Mouse (Mus musculus): ENCODE measurements at regions not wholly inside any gene's neighbourhood (a gene's known extent, or its start where the extent isn't known, plus 50 kb on each side); places are given as distances from the start of the nearest gene placed in this dataset.

- H3K4me2 ChIP-seq = no peak overlapping the region
- H3K9me3 ChIP-seq (ENCODE audit: control insufficient read depth, low read length) = no peaks in the 10 kb centered on the region
- H3K27ac ChIP-seq (ENCODE audit: low read depth, low read length) = no peak overlapping the region; the same call in 1 of the 2 replicates
- 0 out of 2 replicates have a peak, but pooled peaks cover 2% of the 10 kb centered on the region for H3K4me1 ChIP-seq (replicated peaks; ENCODE audit: control insufficient read depth, insufficient read depth, low read length)
- no peaks in the 10 kb centered on the region for H3K27me3 ChIP-seq (replicated peaks; ENCODE audit: control insufficient read depth, insufficient read depth, low read length)
- DNase-seq (ENCODE audit: low spot score) (no peak), ATAC-seq (replicated peaks; ENCODE audit: low FRiP score) (peak; percentile 88)
- no peaks in the 10 kb centered on the region for H3K36me3 ChIP-seq (ENCODE audit: control insufficient read depth, insufficient read depth, low read length)
- H3K9ac ChIP-seq (ENCODE audit: low read depth, low read length) = no peak overlapping the region
- 41% methylated on average over 8 of the region's 8 CpGs for WGBS
- no peak overlapping the region for H3K4me3 ChIP-seq (ENCODE audit: low read depth, low read length)
These were observed 188.0 kb upstream of the Afdn start for GRCm38 (mm10) chr17:13572204-13572833.

DNA sequence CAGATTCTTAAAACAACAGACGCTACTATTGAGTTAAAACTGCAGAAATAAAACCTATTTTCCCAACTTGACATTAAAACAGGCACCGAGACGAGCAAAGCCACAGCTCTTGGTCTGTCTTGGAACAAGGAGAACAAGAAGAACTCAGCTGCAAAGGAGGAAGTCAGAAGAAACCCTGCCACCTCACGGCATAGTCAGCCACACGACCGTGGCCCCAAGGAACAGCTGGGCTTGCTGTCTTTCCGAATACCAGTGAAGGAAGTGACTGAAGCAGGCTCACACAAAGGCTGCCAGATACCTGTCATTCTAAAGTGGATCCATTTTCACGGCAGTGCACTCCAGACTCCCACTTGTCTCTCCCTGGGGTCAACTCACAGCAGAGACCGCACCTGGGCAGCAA lies 187.3 kb upstream of the Afdn start:
- 54% methylated on average over 9 of the region's 9 CpGs for WGBS
- Histone ChIP-seq H3K27me3 (replicated peaks; ENCODE audit: control insufficient read depth, insufficient read depth, low read length) (no peaks in the 10 kb centered on the region), H3K36me3 (ENCODE audit: control insufficient read depth, insufficient read depth, low read length) (no peaks in the 10 kb centered on the region), H3K9ac (ENCODE audit: low read depth, low read length) (no peak overlapping the region), H3K4me1 (replicated peaks; ENCODE audit: control insufficient read depth, insufficient read depth, low read length) (0 out of 2 replicates have a peak, but pooled peaks cover 2% of the 10 kb centered on the region), H3K9me3 (ENCODE audit: control insufficient read depth, low read length) (no peaks in the 10 kb centered on the region), H3K4me3 (ENCODE audit: low read depth, low read length) (no peak overlapping the region), H3K4me2 (no peak overlapping the region), H3K27ac (ENCODE audit: low read depth, low read length) (no peak overlapping the region)
- ATAC-seq (replicated peaks; ENCODE audit: low FRiP score) (no peak), DNase-seq (ENCODE audit: low spot score) (no peak)

DNA sequence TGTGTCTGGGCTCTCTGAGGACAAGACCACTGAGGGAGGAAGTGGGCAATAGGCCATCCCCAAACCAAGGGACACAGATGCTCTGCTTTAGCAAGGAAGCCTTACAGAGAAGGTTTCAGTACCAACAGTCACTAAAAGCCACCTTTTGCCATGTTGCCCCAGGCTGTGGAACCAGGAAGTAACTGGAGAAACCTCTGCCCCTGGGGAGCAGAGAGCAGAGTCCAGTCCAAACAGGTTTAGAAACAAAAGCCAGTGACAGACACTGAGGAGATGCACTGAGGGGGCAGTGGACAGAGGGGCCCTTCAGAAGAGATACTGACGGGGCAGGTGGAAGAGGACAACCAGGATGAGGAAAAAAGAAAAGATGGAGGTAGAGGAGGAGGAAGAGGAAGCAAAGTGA lies 186.2 kb upstream of the Afdn start:
- Histone ChIP-seq H3K4me3 (ENCODE audit: low read depth, low read length) (no peak overlapping the region), H3K36me3 (ENCODE audit: control insufficient read depth, insufficient read depth, low read length) (no peaks in the 10 kb centered on the region), H3K27ac (ENCODE audit: low read depth, low read length) (no peak overlapping the region)

DNA sequence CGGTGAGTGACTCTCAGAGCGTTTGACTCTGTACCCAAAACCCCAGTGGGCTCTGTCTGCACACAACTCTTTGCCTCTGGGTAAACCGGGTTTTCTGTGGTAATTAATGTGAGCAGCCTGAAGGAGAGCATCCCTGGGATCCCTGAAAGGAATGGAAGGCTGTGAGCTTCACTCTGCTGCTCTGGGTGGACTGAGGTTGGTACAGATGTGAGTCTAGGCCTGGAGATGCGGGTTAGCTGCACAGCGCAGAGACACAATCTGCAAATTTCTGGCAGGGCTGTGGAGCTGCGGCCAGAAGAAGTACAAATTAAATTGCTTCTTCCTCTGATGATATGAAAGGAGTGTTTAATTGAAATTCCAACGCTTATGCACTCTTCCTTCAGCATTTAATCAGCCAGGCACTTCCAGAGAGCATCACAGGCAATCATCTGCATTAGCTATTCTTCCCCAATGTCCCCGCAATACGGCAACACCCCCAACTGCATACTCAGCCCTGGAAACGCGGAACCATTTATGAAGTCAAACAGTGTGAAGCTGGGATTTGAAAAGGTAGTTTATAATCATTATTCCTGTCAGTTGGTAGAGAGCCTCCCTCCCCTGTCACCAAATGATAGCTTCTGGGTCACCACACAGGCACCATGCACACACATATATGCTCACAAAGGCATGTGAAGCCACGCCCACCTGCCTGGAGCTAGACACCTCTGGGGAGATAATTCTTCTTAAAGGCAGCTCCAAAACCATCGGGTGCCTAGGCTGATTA lies 185.5 kb upstream of the Afdn start:
- Histone ChIP-seq H3K27me3 (replicated peaks; ENCODE audit: control insufficient read depth, insufficient read depth, low read length) (no peaks in the 10 kb centered on the region), H3K4me2 (no peak overlapping the region), H3K4me3 (ENCODE audit: low read depth, low read length) (no peak overlapping the region), H3K9me3 (ENCODE audit: control insufficient read depth, low read length) (no peaks in the 10 kb centered on the region), H3K4me1 (replicated peaks; ENCODE audit: control insufficient read depth, insufficient read depth, low read length) (0 out of 2 replicates have a peak, but pooled peaks cover 2% of the 10 kb centered on the region), H3K27ac (ENCODE audit: low read depth, low read length) (no peak overlapping the region), H3K36me3 (ENCODE audit: control insufficient read depth, insufficient read depth, low read length) (no peaks in the 10 kb centered on the region), H3K9ac (ENCODE audit: low read depth, low read length) (no peak overlapping the region)
- 69% methylated on average over 13 of the region's 13 CpGs for WGBS
- DNase-seq (ENCODE audit: low spot score) = no peak
- no peak for ATAC-seq (replicated peaks; ENCODE audit: low FRiP score)

More for the DNA sequence above, 186.2 kb upstream of the Afdn start:
- no peak overlapping the region for H3K9ac ChIP-seq (ENCODE audit: low read depth, low read length)
- H3K4me1 ChIP-seq (replicated peaks; ENCODE audit: control insufficient read depth, insufficient read depth, low read length) = 0 out of 2 replicates have a peak, but pooled peaks cover 2% of the 10 kb centered on the region
- DNase-seq (ENCODE audit: low spot score) = no peak
- H3K27me3 ChIP-seq (replicated peaks; ENCODE audit: control insufficient read depth, insufficient read depth, low read length) = no peaks in the 10 kb centered on the region
- ATAC-seq (replicated peaks; ENCODE audit: low FRiP score) = no peak
- WGBS = 81% methylated on average over 1 of the region's 1 CpGs
- H3K4me2 ChIP-seq = no peak overlapping the region
- no peaks in the 10 kb centered on the region for H3K9me3 ChIP-seq (ENCODE audit: control insufficient read depth, low read length)

GRCm38 (mm10) chr17:13577798-13578197 lies 182.5 kb upstream of the Afdn start:
- no peak overlapping the region for H3K9ac ChIP-seq (ENCODE audit: low read depth, low read length)
- H3K27ac ChIP-seq (ENCODE audit: low read depth, low read length) = no peak overlapping the region
- H3K4me1 ChIP-seq (replicated peaks; ENCODE audit: control insufficient read depth, insufficient read depth, low read length) = no peaks in the 10 kb centered on the region
- H3K4me2 ChIP-seq = no peak overlapping the region
- no peaks in the 10 kb centered on the region for H3K36me3 ChIP-seq (ENCODE audit: control insufficient read depth, insufficient read depth, low read length)
- 68% methylated on average over 3 of the region's 3 CpGs for WGBS
- ATAC-seq (replicated peaks; ENCODE audit: low FRiP score) (no peak), DNase-seq (ENCODE audit: low spot score) (no peak)
- H3K9me3 ChIP-seq (ENCODE audit: control insufficient read depth, low read length) = no peaks in the 10 kb centered on the region
- H3K27me3 ChIP-seq (replicated peaks; ENCODE audit: control insufficient read depth, insufficient read depth, low read length) = no peaks in the 10 kb centered on the region
- no peak overlapping the region for H3K4me3 ChIP-seq (ENCODE audit: low read depth, low read length)

DNA sequence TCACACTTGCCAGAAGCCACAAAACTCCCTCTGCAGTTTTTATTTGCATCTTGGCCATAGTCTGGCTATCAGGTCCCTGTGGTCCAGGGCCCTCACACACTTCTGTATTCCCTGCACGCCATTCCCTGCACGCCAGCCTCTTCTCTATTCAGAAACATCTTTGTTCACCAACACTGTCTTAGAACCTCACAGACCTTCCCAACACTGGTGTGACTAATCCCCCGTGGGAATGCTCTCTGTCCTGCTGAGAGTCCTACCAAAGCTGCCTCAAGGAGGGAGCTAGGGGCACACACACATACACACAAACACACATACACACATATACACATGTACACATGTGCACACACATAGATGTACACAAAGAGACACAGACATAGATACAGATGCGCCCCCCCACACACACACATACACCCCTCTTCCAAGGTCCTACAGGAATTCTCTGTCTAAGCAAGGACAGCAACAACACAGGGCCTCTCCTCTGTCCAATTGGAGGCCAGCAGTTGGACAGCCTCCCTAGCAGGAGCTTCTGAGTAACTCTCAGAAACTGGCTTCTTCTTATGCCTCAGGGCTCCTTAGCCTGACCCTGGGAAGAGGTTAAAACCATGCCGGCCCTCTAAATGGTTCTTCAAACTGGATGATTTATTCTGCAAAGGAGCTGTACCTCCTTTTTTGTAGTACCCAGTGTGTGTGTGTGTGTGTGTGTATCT lies 179.0 kb upstream of the Afdn start:
- ATAC-seq (replicated peaks; ENCODE audit: low FRiP score) (no peak), DNase-seq (ENCODE audit: low spot score) (no peak)
- Histone ChIP-seq H3K9ac (ENCODE audit: low read depth, low read length) (no peak overlapping the region), H3K4me3 (ENCODE audit: low read depth, low read length) (no peak overlapping the region), H3K4me2 (no peak overlapping the region), H3K27ac (ENCODE audit: low read depth, low read length) (no peak overlapping the region), H3K9me3 (ENCODE audit: control insufficient read depth, low read length) (peaks cover 4% of the 10 kb centered on the region), H3K36me3 (ENCODE audit: control insufficient read depth, insufficient read depth, low read length) (no peaks in the 10 kb centered on the region), H3K27me3 (replicated peaks; ENCODE audit: control insufficient read depth, insufficient read depth, low read length) (no peaks in the 10 kb centered on the region), H3K4me1 (replicated peaks; ENCODE audit: control insufficient read depth, insufficient read depth, low read length) (no peaks in the 10 kb centered on the region)
- 73% methylated on average over 5 of the region's 5 CpGs for WGBS

DNA sequence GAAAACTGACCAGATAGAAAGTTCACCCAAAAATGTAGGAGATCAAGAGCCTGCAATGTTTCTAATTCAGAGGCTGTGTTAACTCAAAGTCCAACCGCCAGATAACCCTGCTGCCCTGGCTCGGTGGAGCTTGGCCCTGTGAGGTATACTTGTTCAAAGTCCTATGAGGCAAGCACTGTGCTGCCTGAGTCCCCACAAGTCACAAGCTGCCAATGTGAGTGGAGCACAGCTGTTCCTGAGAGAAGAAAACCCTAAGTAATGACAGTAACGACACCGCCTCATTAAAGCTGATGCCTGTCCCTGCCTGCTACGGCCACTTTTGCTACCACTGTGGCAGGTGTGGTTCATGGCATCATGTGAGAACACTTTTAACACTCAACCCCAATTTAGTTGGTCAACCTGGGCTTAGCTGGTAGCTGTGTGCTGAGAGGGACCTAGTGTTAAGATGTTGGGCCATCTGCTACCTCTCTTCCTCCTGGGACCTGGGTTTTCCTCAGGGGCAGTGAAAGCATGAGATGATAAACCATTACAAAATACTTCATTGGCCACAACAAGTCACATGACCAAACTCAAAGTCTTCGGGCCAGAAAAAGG lies 178.2 kb upstream of the Afdn start:
- Histone ChIP-seq H3K4me2 (no peak overlapping the region), H3K27ac (ENCODE audit: low read depth, low read length) (no peak overlapping the region), H3K4me3 (ENCODE audit: low read depth, low read length) (no peak overlapping the region), H3K9ac (ENCODE audit: low read depth, low read length) (no peak overlapping the region), H3K27me3 (replicated peaks; ENCODE audit: control insufficient read depth, insufficient read depth, low read length) (no peaks in the 10 kb centered on the region), H3K9me3 (ENCODE audit: control insufficient read depth, low read length) (peaks cover 8% of the 10 kb centered on the region), H3K4me1 (replicated peaks; ENCODE audit: control insufficient read depth, insufficient read depth, low read length) (no peaks in the 10 kb centered on the region), H3K36me3 (ENCODE audit: control insufficient read depth, insufficient read depth, low read length) (no peaks in the 10 kb centered on the region)
- ATAC-seq (replicated peaks; ENCODE audit: low FRiP score) (peak; percentile 86), DNase-seq (ENCODE audit: low spot score) (no peak)
- 66% methylated on average over 6 of the region's 6 CpGs for WGBS

- no peaks in the 10 kb centered on the region for H3K36me3 ChIP-seq (ENCODE audit: control insufficient read depth, insufficient read depth, low read length)
- no peak overlapping the region for H3K4me3 ChIP-seq (ENCODE audit: low read depth, low read length)
- no peaks in the 10 kb centered on the region for H3K4me1 ChIP-seq (replicated peaks; ENCODE audit: control insufficient read depth, insufficient read depth, low read length)
- peaks cover 10% of the 10 kb centered on the region for H3K9me3 ChIP-seq (ENCODE audit: control insufficient read depth, low read length)
- WGBS = 73% methylated on average over 9 of the region's 9 CpGs
- no peak overlapping the region for H3K4me2 ChIP-seq
- no peak for ATAC-seq (replicated peaks; ENCODE audit: low FRiP score)
- no peak overlapping the region for H3K27ac ChIP-seq (ENCODE audit: low read depth, low read length)
- H3K27me3 ChIP-seq (replicated peaks; ENCODE audit: control insufficient read depth, insufficient read depth, low read length) = no peaks in the 10 kb centered on the region
- DNase-seq (ENCODE audit: low spot score) = no peak
- no peak overlapping the region for H3K9ac ChIP-seq (ENCODE audit: low read depth, low read length)
These were observed 176.7 kb upstream of the Afdn start for GRCm38 (mm10) chr17:13583475-13584233.

Measured in liver, embryonic 11.5 days (tissue).